Mouse (Mus musculus): ENCODE data around the gene Slc41a2.
"Not testable (repeated sequence)": the region's sequence is repeated elsewhere in the genome, so short reads cannot be mapped to it uniquely, and the experiment has no call there.

Gene Slc41a2

GRCm38 (mm10) chr10:83351779-83352178 is 14.1 kb upstream of the Slc41a2 start:
- not testable (repeated sequence) for DNase-seq (ENCODE audit: low spot score)

GRCm38 (mm10) chr10:83350689-83351088 is 13.0 kb upstream of the Slc41a2 start:
- no peak for DNase-seq (ENCODE audit: low spot score)

GRCm38 (mm10) chr10:83347494-83347893 is 9.8 kb upstream of the Slc41a2 start:
- no peak for DNase-seq (ENCODE audit: low spot score)

GRCm38 (mm10) chr10:83346359-83346736 is 8.7 kb upstream of the Slc41a2 start:
- DNase-seq (ENCODE audit: low spot score) = no peak

GRCm38 (mm10) chr10:83345693-83346358 is 8.1 kb upstream of the Slc41a2 start:
- no peak for DNase-seq (ENCODE audit: low spot score)

GRCm38 (mm10) chr10:83343828-83344685 is 6.4 kb upstream of the Slc41a2 start:
- DNase-seq (ENCODE audit: low spot score) = no peak

- DNase-seq (ENCODE audit: low spot score) = no peak
Measured at GRCm38 (mm10) chr10:83343171-83343570, 5.5 kb upstream of the Slc41a2 start.

GRCm38 (mm10) chr10:83341226-83341625 is 3.5 kb upstream of the Slc41a2 start:
- DNase-seq (ENCODE audit: low spot score) = no peak

- no peak for DNase-seq (ENCODE audit: low spot score)
Measured at GRCm38 (mm10) chr10:83337971-83338598, 403 bp upstream of the Slc41a2 start.

- no peak for DNase-seq (ENCODE audit: low spot score)
Measured at GRCm38 (mm10) chr10:83336336-83336735, 1.3 kb downstream of the Slc41a2 start.

- no peak for DNase-seq (ENCODE audit: low spot score)
Measured at GRCm38 (mm10) chr10:83332581-83332980, 5.1 kb downstream of the Slc41a2 start.

- DNase-seq (ENCODE audit: low spot score) = no peak
Measured at GRCm38 (mm10) chr10:83331811-83332210, 5.9 kb downstream of the Slc41a2 start.

- no peak for DNase-seq (ENCODE audit: low spot score)
Measured at GRCm38 (mm10) chr10:83330336-83330735, 7.3 kb downstream of the Slc41a2 start.

GRCm38 (mm10) chr10:83328791-83329190 is 8.9 kb downstream of the Slc41a2 start:
- no peak for DNase-seq (ENCODE audit: low spot score)

GRCm38 (mm10) chr10:83326648-83327285 is 10.9 kb downstream of the Slc41a2 start:
- DNase-seq (ENCODE audit: low spot score) = no peak

GRCm38 (mm10) chr10:83325903-83326302 is 11.8 kb downstream of the Slc41a2 start:
- no peak for DNase-seq (ENCODE audit: low spot score)

GRCm38 (mm10) chr10:83324871-83325270 is 12.8 kb downstream of the Slc41a2 start:
- DNase-seq (ENCODE audit: low spot score) = no peak

GRCm38 (mm10) chr10:83322551-83323100 is 15.1 kb downstream of the Slc41a2 start:
- no peak for DNase-seq (ENCODE audit: low spot score)

GRCm38 (mm10) chr10:83321528-83321927 is 16.2 kb downstream of the Slc41a2 start:
- DNase-seq (ENCODE audit: low spot score) = no peak

GRCm38 (mm10) chr10:83320870-83321269 is 16.8 kb downstream of the Slc41a2 start:
- no peak for DNase-seq (ENCODE audit: low spot score)

- no peak for DNase-seq (ENCODE audit: low spot score)
Measured at GRCm38 (mm10) chr10:83320396-83320795, 17.3 kb downstream of the Slc41a2 start.

GRCm38 (mm10) chr10:83313033-83313432 is 24.6 kb downstream of the Slc41a2 start:
- no peak for DNase-seq (ENCODE audit: low spot score)

Data from ovary, postnatal 36 days (tissue).